Mouse (Mus musculus) stomach, embryonic 15.5 days (tissue): ENCODE measurements around the gene Nrxn2. TPM values are rescaled to one million over a fixed set of nuclear protein-coding genes. Genes with fewer than 3 reads are reported as not detected.

Experiments
- ATAC-seq: fragments of 200-750 bp; cut with Nextera tagmentation; 2 replicates; pipeline ENCODE4 v1.8.0; 2017; ENCODE audit warnings: low read depth, moderate number of reproducible peaks, moderate TSS enrichment; ENCODE audit not compliant: insufficient read depth, low FRiP score
- H3K27ac ChIP-seq: fragments of 300-500 bp; sonication (generic); 2 replicates; pipeline ENCODE4 v1.5.1; 2015; ENCODE audit warnings: mild to moderate bottlenecking, inconsistent platforms
- H3K27me3 ChIP-seq: fragments of 300-500 bp; sonication (generic); replicated peaks from 2 replicates; pipeline ENCODE4 v1.6.1; 2015; ENCODE audit warnings: inconsistent platforms
- H3K36me3 ChIP-seq: fragments of 300-500 bp; sonication (generic); 2 replicates; pipeline ENCODE4 v1.6.1; 2015; ENCODE audit warnings: inconsistent platforms
- H3K4me1 ChIP-seq: fragments of 300-500 bp; sonication (generic); 2 replicates; pipeline ENCODE4 v1.6.1; 2015; ENCODE audit warnings: inconsistent platforms
- H3K4me2 ChIP-seq: fragments of 300-500 bp; sonication (generic); 2 replicates; pipeline ENCODE4 v1.6.1; 2015; ENCODE audit warnings: mild to moderate bottlenecking, inconsistent platforms
- H3K4me3 ChIP-seq: fragments of 300-500 bp; sonication (generic); replicated peaks from 2 replicates; pipeline ENCODE4 v1.5.1; 2015; ENCODE audit warnings: inconsistent platforms
- H3K9ac ChIP-seq: fragments of 300-500 bp; sonication (generic); 2 replicates; pipeline ENCODE4 v1.6.1; 2015; ENCODE audit warnings: inconsistent platforms
- H3K9me3 ChIP-seq: fragments of 300-500 bp; sonication (generic); 2 replicates; pipeline ENCODE4 v1.6.1; 2016; ENCODE audit warnings: inconsistent platforms
- WGBS: fragments of 180-500 bp; shearing (Covaris S2); methylation state at CpG from one replicate; pipeline ENCODE4 v1.1.7; 2015; 5-methylcytosine and 5-hydroxymethylcytosine counted together
- polyA plus RNA-seq: library from polyadenylated mRNA; unstranded; fragments of >200 nt; fragmentation: Nextera tagmentation; extraction: Ambion mirVana; gene quantifications from 2 replicates; pipeline ENCODE4 v1.2.1, GENCODE M21; 2015

Gene Nrxn2
- polyA plus RNA-seq, 1 experiment from 2014 or later, result 1.4 TPM

GRCm38 (mm10) chr19:6493219-6493618 lies 74.7 kb downstream of the Nrxn2 start:
- H3K36me3 ChIP-seq, result no peaks in the 10 kb centered on the region
- H3K4me2 ChIP-seq, result no peak overlapping the region
- 78% methylated on average over 7 of the region's 7 CpGs for WGBS
- H3K9me3 ChIP-seq, result no peaks in the 10 kb centered on the region
- no peak overlapping the region for H3K27ac ChIP-seq
- peaks cover 6% of the 10 kb centered on the region; the same call in 1 of the 2 replicates for H3K4me1 ChIP-seq
- H3K27me3 ChIP-seq, result peaks cover 51% of the 10 kb centered on the region
- H3K4me3 ChIP-seq, result no peak overlapping the region
- ATAC-seq, result no peak
- no peak overlapping the region for H3K9ac ChIP-seq

- Histone ChIP-seq H3K4me2 (no peak overlapping the region), H3K27ac (no peak overlapping the region), H3K9me3 (no peaks in the 10 kb centered on the region), H3K9ac (no peak overlapping the region), H3K4me1 (peaks cover 9% of the 10 kb centered on the region; the same call in 1 of the 2 replicates), H3K4me3 (no peak overlapping the region), H3K27me3 (peaks cover 59% of the 10 kb centered on the region), H3K36me3 (no peaks in the 10 kb centered on the region)
- ATAC-seq, result no peak
- 59% methylated on average over 7 of the region's 7 CpGs for WGBS
Observed at GRCm38 (mm10) chr19:6494032-6494431, 75.5 kb downstream of the Nrxn2 start.

- Histone ChIP-seq H3K4me2 (no peak overlapping the region), H3K9me3 (no peaks in the 10 kb centered on the region), H3K36me3 (no peaks in the 10 kb centered on the region), H3K27ac (no peak overlapping the region), H3K4me3 (no peak overlapping the region), H3K27me3 (peaks cover 65% of the 10 kb centered on the region), H3K9ac (no peak overlapping the region), H3K4me1 (peaks cover 9% of the 10 kb centered on the region; the same call in 1 of the 2 replicates)
- ATAC-seq, result no peak
- 60% methylated on average over 18 of the region's 18 CpGs for WGBS
Observed at GRCm38 (mm10) chr19:6494504-6495170, 76.1 kb downstream of the Nrxn2 start.

- Histone ChIP-seq H3K4me2 (no peak overlapping the region), H3K27ac (no peak overlapping the region), H3K9me3 (no peaks in the 10 kb centered on the region), H3K9ac (no peak overlapping the region), H3K27me3 (peaks cover 69% of the 10 kb centered on the region), H3K4me1 (peaks cover 9% of the 10 kb centered on the region; the same call in 1 of the 2 replicates), H3K4me3 (no peak overlapping the region), H3K36me3 (no peaks in the 10 kb centered on the region)
- ATAC-seq, result no peak
- WGBS, result 37% methylated on average over 8 of the region's 8 CpGs
Observed at GRCm38 (mm10) chr19:6495714-6496113, 77.2 kb downstream of the Nrxn2 start.

GRCm38 (mm10) chr19:6496462-6497149 lies 78.1 kb downstream of the Nrxn2 start:
- Histone ChIP-seq H3K4me2 (no peak overlapping the region), H3K36me3 (no peaks in the 10 kb centered on the region), H3K9ac (no peak overlapping the region), H3K4me1 (peaks cover 9% of the 10 kb centered on the region; the same call in 1 of the 2 replicates), H3K27me3 (peaks cover 71% of the 10 kb centered on the region), H3K9me3 (no peaks in the 10 kb centered on the region), H3K4me3 (no peak overlapping the region), H3K27ac (no peak overlapping the region)
- no peak for ATAC-seq
- 20% methylated on average over 6 of the region's 6 CpGs for WGBS

- ATAC-seq, result 0 out of 2 replicates have a peak, but pooled peaks have one; percentile 37
- Histone ChIP-seq H3K4me3 (peak overlapping the region; percentile 46), H3K9me3 (no peaks in the 10 kb centered on the region), H3K9ac (no peak overlapping the region), H3K4me1 (peaks cover 15% of the 10 kb centered on the region), H3K4me2 (peak overlapping the region; percentile 86), H3K36me3 (no peaks in the 10 kb centered on the region), H3K27me3 (peaks cover 76% of the 10 kb centered on the region), H3K27ac (no peak overlapping the region)
- WGBS, result 2% methylated on average over 20 of the region's 39 CpGs
Observed at GRCm38 (mm10) chr19:6497150-6497801, 78.7 kb downstream of the Nrxn2 start.

GRCm38 (mm10) chr19:6497803-6498202 lies 79.3 kb downstream of the Nrxn2 start:
- H3K27me3 ChIP-seq, result peaks cover 78% of the 10 kb centered on the region

GRCm38 (mm10) chr19:6498350-6499131 lies 80.0 kb downstream of the Nrxn2 start:
- H3K27me3 ChIP-seq, result peaks cover 74% of the 10 kb centered on the region
- H3K36me3 ChIP-seq, result no peaks in the 10 kb centered on the region
- peak overlapping the region; percentile 13; the same call in 1 of the 2 replicates for H3K9ac ChIP-seq
- no peak for ATAC-seq
- H3K4me3 ChIP-seq, result peak overlapping the region; percentile 46
- no peak overlapping the region for H3K27ac ChIP-seq
- H3K4me2 ChIP-seq, result peak overlapping the region; percentile 86
- peaks cover 17% of the 10 kb centered on the region for H3K4me1 ChIP-seq
- no peaks in the 10 kb centered on the region for H3K9me3 ChIP-seq
- WGBS, result 4% methylated on average over 31 of the region's 38 CpGs

More at GRCm38 (mm10) chr19:6497803-6498202, 79.3 kb downstream of the Nrxn2 start:
- Histone ChIP-seq H3K4me3 (peak overlapping the region; percentile 46), H3K36me3 (no peaks in the 10 kb centered on the region), H3K9me3 (no peaks in the 10 kb centered on the region), H3K27ac (no peak overlapping the region), H3K9ac (peak overlapping the region; percentile 13; the same call in 1 of the 2 replicates), H3K4me1 (peaks cover 17% of the 10 kb centered on the region), H3K4me2 (peak overlapping the region; percentile 86)
- ATAC-seq, result no peak
- WGBS, result under 1% methylated on average over 32 of the region's 39 CpGs

GRCm38 (mm10) chr19:6499860-6500635 lies 81.5 kb downstream of the Nrxn2 start:
- H3K4me2 ChIP-seq, result no peak overlapping the region
- H3K9ac ChIP-seq, result no peak overlapping the region
- peaks cover 21% of the 10 kb centered on the region for H3K4me1 ChIP-seq
- no peak for ATAC-seq
- no peak overlapping the region for H3K27ac ChIP-seq
- H3K4me3 ChIP-seq, result no peak overlapping the region
- no peaks in the 10 kb centered on the region for H3K36me3 ChIP-seq
- peaks cover 76% of the 10 kb centered on the region for H3K27me3 ChIP-seq
- 47% methylated on average over 6 of the region's 6 CpGs for WGBS
- H3K9me3 ChIP-seq, result no peaks in the 10 kb centered on the region

- Histone ChIP-seq H3K4me2 (no peak overlapping the region), H3K9ac (no peak overlapping the region), H3K4me1 (peaks cover 21% of the 10 kb centered on the region), H3K27ac (no peak overlapping the region), H3K36me3 (no peaks in the 10 kb centered on the region), H3K9me3 (no peaks in the 10 kb centered on the region), H3K4me3 (no peak overlapping the region), H3K27me3 (peaks cover 76% of the 10 kb centered on the region)
- whole genome bisulfite sequencing, result 44% methylated on average over 2 of the region's 2 CpGs
- no peak for ATAC-seq
Observed at GRCm38 (mm10) chr19:6500636-6501025, 82.1 kb downstream of the Nrxn2 start.

- H3K4me2 ChIP-seq, result peak overlapping the region; percentile 72
- H3K27me3 ChIP-seq, result peaks cover 79% of the 10 kb centered on the region
- H3K9ac ChIP-seq, result no peak overlapping the region
- H3K9me3 ChIP-seq, result no peaks in the 10 kb centered on the region
- ATAC-seq, result no peak
- 1% methylated on average over 25 of the region's 25 CpGs for WGBS
- peak overlapping the region; percentile 26 for H3K4me3 ChIP-seq
- no peak overlapping the region for H3K27ac ChIP-seq
- peaks cover 21% of the 10 kb centered on the region for H3K4me1 ChIP-seq
- no peaks in the 10 kb centered on the region for H3K36me3 ChIP-seq
Observed at GRCm38 (mm10) chr19:6502035-6502541, 83.6 kb downstream of the Nrxn2 start.
